Mouse (Mus musculus) stomach, embryonic 15.5 days (tissue): ENCODE measurements around the gene Nudt11. TPM values are rescaled to one million over a fixed set of nuclear protein-coding genes. Genes with fewer than 3 reads are reported as not detected.
"Not testable (repeated sequence)": the region's sequence is repeated elsewhere in the genome, so short reads cannot be mapped to it uniquely, and the experiment has no call there.

ENCODE experiments used
- ATAC-seq: fragments of 200-750 bp; cut with Nextera tagmentation; 2 replicates; pipeline ENCODE4 v1.8.0; 2017; ENCODE audit warnings: low read depth, moderate number of reproducible peaks, moderate TSS enrichment; ENCODE audit not compliant: insufficient read depth, low FRiP score
- H3K27ac ChIP-seq: fragments of 300-500 bp; sonication (generic); 2 replicates; pipeline ENCODE4 v1.5.1; 2015; ENCODE audit warnings: mild to moderate bottlenecking, inconsistent platforms
- H3K27me3 ChIP-seq: fragments of 300-500 bp; sonication (generic); replicated peaks from 2 replicates; pipeline ENCODE4 v1.6.1; 2015; ENCODE audit warnings: inconsistent platforms
- H3K36me3 ChIP-seq: fragments of 300-500 bp; sonication (generic); 2 replicates; pipeline ENCODE4 v1.6.1; 2015; ENCODE audit warnings: inconsistent platforms
- H3K4me1 ChIP-seq: fragments of 300-500 bp; sonication (generic); 2 replicates; pipeline ENCODE4 v1.6.1; 2015; ENCODE audit warnings: inconsistent platforms
- H3K4me2 ChIP-seq: fragments of 300-500 bp; sonication (generic); 2 replicates; pipeline ENCODE4 v1.6.1; 2015; ENCODE audit warnings: mild to moderate bottlenecking, inconsistent platforms
- H3K4me3 ChIP-seq: fragments of 300-500 bp; sonication (generic); replicated peaks from 2 replicates; pipeline ENCODE4 v1.5.1; 2015; ENCODE audit warnings: inconsistent platforms
- H3K9ac ChIP-seq: fragments of 300-500 bp; sonication (generic); 2 replicates; pipeline ENCODE4 v1.6.1; 2015; ENCODE audit warnings: inconsistent platforms
- H3K9me3 ChIP-seq: fragments of 300-500 bp; sonication (generic); 2 replicates; pipeline ENCODE4 v1.6.1; 2016; ENCODE audit warnings: inconsistent platforms
- WGBS: fragments of 180-500 bp; shearing (Covaris S2); methylation state at CpG from one replicate; pipeline ENCODE4 v1.1.7; 2015; 5-methylcytosine and 5-hydroxymethylcytosine counted together
- microRNA-seq: library from miRNA; unstranded; fragments of <30 nt; microRNA quantifications from one replicate; pipeline ENCODE4, GENCODE M21; 2016
- polyA plus RNA-seq: library from polyadenylated mRNA; unstranded; fragments of >200 nt; fragmentation: Nextera tagmentation; extraction: Ambion mirVana; gene quantifications from 2 replicates; pipeline ENCODE4 v1.2.1, GENCODE M21; 2015

The Nudt11 gene
- 2.8 and 3.0 TPM in 2 replicates for polyA plus RNA-seq

GRCm38 (mm10) chrX:6047066-6047935 lies at the start of gene Nudt11:
Gene Nudt11 (plus strand): TSS chrX:6047453.
- peak within 1 kb of the TSS; percentile 31 for H3K4me3 ChIP-seq
- WGBS, result 33% methylated on average over 3 of the region's 121 CpGs
- H3K4me2 ChIP-seq, result peak within 1 kb of the TSS; percentile 42
- ATAC-seq, result peak; percentile 85
- not testable (repeated sequence) for H3K27ac ChIP-seq, H3K9ac ChIP-seq, H3K4me1 ChIP-seq, H3K9me3 ChIP-seq, H3K36me3 ChIP-seq, H3K27me3 ChIP-seq

GRCm38 (mm10) chrX:6047936-6048614 lies 822 bp downstream of the Nudt11 start:
- H3K4me1 ChIP-seq, H3K27ac ChIP-seq, H3K27me3 ChIP-seq, H3K36me3 ChIP-seq, H3K9me3 ChIP-seq, H3K9ac ChIP-seq: not testable (repeated sequence)
- peak overlapping the region; percentile 31 for H3K4me3 ChIP-seq
- 21% methylated on average over 19 of the region's 60 CpGs for WGBS
- H3K4me2 ChIP-seq, result peak overlapping the region; percentile 42
- ATAC-seq, result peak; percentile 41

GRCm38 (mm10) chrX:6061563-6061962 lies 14.3 kb downstream of the Nudt11 start:
- Histone ChIP-seq H3K4me3 (no peak overlapping the region), H3K36me3 (no peaks in the 10 kb centered on the region), H3K4me2 (no peak overlapping the region), H3K4me1 (no peaks in the 10 kb centered on the region), H3K27me3 (no peaks in the 10 kb centered on the region), H3K9ac (no peak overlapping the region), H3K9me3 (no peaks in the 10 kb centered on the region), H3K27ac (no peak overlapping the region)
- 83% methylated on average over 1 of the region's 1 CpGs for WGBS
- ATAC-seq, result no peak

DNA sequence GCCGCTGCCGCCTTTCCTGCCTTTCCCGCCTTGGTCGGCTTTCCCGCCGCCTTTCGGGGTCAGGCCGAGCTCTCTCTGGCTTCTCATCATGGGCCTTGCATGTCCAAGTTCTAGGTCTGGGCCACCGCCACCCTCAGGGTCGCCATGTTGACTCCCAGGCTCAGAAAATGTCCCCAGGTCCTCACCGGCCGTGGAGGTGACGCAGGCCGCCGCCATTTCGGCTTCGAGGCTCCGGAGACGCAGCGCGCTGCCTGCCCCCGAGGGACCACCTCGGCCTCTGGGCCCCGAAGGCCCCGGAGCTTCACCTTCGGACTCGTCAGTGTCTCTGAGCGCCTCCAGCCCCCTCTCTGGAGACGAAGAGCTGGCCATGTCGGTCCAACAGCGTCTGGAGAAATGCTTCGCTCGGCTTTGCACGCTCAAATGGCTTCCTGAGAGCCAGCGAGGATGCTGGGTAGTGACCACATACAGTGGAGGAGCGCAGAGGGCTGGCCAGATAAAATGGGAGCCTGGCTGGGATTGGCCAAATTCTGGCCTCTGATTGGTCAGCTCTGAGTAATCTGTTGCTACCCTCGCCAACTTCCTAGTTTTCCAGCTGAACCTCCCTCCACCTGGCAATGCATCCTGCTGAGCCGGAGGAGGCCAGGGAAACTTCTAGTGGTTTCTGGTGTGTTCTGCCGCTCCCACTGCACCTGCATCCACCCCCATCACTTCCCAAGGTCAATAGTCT lies 35.9 kb downstream of the Nudt11 start, which contains the start of gene AU022751:
TSS of gene AU022751 (minus strand) at position 466 of the 727 bp plus-strand sequence.
- Histone ChIP-seq H3K4me1 (no peaks in the 10 kb centered on the region), H3K9me3 (no peaks in the 10 kb centered on the region), H3K27ac (no peak within 1 kb of the TSS), H3K4me3 (no peak within 1 kb of the TSS), H3K4me2 (no peak within 1 kb of the TSS), H3K36me3 (no peaks in the 10 kb centered on the region), H3K9ac (no peak within 1 kb of the TSS), H3K27me3 (no peaks in the 10 kb centered on the region)
- WGBS, result 88% methylated on average over 39 of the region's 39 CpGs
- ATAC-seq, result no peak

- Histone ChIP-seq H3K4me2 (peak overlapping the region; percentile 55), H3K4me1 (no peaks in the 10 kb centered on the region), H3K9ac (no peak overlapping the region), H3K36me3 (no peaks in the 10 kb centered on the region), H3K27me3 (no peaks in the 10 kb centered on the region), H3K9me3 (no peaks in the 10 kb centered on the region), H3K4me3 (no peak overlapping the region; the same call in 1 of the 2 replicates), H3K27ac (no peak overlapping the region)
- WGBS, result 23% methylated on average over 12 of the region's 12 CpGs
- ATAC-seq, result no peak
Measured at GRCm38 (mm10) chrX:6091547-6091946, 44.3 kb downstream of the Nudt11 start.

DNA sequence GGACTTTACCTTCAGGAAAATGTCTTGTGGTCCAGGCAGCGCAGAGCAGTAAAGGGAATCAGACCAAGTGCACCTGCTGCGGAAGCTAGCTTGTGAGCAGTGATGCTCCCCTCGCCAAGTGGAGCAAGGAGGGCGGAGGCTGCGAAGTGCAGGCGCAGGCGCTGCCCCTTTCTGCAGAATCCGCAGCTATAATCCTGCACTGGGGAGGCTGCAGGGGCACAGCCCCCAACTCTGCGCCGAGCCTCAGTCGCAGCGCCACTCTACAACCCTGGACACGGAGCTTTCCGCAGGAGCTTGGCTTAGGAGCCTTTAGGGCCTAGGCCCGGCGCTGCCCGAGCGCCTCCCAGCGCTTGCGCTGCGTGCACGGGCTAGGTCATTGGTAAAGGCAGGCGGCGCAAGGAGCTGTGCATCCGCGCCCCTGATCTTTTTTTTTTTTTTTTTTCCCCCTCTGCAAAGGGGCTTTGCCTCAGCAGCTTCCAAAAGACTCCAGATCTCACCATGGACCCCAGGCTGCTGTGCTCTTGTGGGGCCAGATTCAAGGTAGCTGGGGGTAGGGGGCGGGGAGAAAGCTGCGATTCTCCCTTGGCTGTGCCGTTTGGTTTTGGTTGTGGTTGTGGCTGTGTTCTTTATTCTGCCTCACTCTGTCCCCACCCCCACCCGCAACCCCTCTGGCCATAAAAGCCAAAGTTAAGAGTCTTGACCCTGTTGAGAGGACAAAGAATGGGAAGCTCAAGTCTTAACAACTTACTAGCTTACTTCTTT lies 44.9 kb downstream of the Nudt11 start:
- WGBS, result 11% methylated on average over 28 of the region's 30 CpGs
- ATAC-seq, result no peak
- H3K4me1 ChIP-seq, result no peaks in the 10 kb centered on the region
- no peaks in the 10 kb centered on the region for H3K9me3 ChIP-seq
- peak overlapping the region; percentile 55 for H3K4me2 ChIP-seq
- peak overlapping the region; percentile 30 for H3K4me3 ChIP-seq
- no peak overlapping the region for H3K9ac ChIP-seq
- no peaks in the 10 kb centered on the region for H3K27me3 ChIP-seq
- H3K36me3 ChIP-seq, result no peaks in the 10 kb centered on the region
- no peak overlapping the region for H3K27ac ChIP-seq

Small RNA genes within 50 kb of the gene (microRNA-seq; reads per million reads assigned to microRNA genes)
- not detected for gene Gm27360

Other genes starting within 250 kb of the Nudt11 start
- gene AU022751, start 36.0 kb downstream of the Nudt11 start, polyA plus RNA-seq, result not detected in 2 replicates
- 4.5 and 4.9 TPM in 2 replicates for gene Nudt10, start 125.6 kb downstream of the Nudt11 start, polyA plus RNA-seq